Mouse (Mus musculus): Measurements from ENCODE around the gene Fam214a.
A peak's percentile ranks its signal among the peaks of the same experiment; 100 is the strongest.

The Fam214a gene

GRCm38 (mm10) chr9:75035944-75036343 is 83.3 kb downstream of the Fam214a start:
- DNase-seq: no peak

DNA sequence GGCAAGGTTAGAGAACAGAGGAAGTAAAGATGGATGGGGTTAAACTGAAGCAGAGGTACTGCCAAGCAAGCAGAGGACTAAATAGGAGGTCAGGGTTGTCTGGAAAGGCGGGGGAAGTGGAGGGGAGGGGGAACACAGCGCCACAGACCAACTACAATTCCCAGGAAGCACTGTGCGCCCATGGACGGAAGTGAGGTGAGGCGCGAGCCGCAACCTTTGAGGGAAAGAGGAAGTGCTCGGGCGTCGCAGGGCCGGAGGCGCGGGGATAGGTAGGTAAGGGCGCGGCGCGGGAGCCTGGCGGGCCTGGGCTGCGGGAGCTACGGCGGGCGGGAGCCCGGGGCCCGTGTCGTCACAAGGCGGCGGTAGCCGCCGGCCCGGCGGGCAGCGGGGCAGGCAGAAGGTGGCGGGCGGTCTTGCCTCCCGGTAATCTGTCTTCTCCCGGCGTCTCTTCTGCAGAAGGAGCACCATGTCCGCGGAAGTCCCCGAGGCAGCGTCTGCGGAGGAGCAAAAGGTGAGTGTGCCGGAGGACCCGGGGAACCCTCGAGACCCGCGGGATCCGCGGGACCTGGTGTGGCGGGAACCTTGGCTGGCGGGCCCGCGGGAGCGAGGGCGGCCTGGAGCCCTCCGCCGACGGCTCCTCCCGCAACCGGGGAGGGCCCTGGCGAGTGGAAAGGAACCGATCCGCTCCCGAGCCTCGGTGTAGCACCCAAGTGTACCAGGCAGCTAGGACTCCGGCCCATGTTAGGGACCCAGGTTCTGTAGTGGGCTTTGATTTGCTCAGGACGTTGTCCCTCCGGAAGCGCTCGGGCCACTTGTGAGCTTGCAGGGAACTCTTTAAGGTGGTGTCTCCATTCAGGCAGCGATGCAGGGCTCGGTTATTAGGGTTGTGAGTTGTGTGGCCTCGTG is 85.0 kb downstream of the Fam214a start, which contains the start of gene Arpp19:
Gene Arpp19 (plus strand): TSS at position 164 of the 906 bp plus-strand sequence.
- DNase-seq: peak; percentile 88

GRCm38 (mm10) chr9:75038357-75038688 is 85.6 kb downstream of the Fam214a start:
- no peak for DNase-seq

- no peak for DNase-seq
These were observed 87.9 kb downstream of the Fam214a start for GRCm38 (mm10) chr9:75040566-75040965.

DNA sequence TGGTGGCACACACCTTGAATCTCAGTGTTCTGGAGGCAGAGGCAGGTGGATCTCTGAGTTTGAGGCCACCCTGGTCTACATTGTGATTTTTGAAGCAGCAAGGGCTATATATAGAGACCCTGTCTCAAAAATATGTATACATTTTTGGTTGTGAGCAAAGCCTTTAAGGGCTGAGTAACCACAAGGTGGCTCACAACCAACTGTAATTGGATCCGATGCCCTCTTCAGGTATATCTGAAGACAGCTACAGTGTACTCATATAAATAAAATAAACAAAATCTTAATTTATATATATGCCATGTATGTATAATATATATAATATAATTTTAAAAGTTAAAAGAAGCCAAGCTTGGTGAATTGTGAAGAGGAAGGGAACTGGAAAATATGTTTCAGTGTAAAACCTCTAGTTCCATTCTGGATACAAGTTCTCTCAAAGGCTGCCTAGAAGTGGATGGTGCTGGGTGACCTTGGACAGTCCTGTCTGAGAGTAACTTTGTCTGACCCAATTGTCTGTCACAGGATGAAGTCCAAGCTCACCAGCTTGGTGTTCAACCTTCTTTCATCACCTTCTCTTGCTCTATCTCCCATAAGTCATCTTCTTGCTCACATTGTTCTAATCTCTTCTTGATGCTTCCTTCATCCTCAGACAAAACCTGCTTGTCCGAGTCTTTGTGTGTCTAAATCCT is 89.3 kb downstream of the Fam214a start:
- DNase-seq: no peak

GRCm38 (mm10) chr9:75043191-75043590 is 90.5 kb downstream of the Fam214a start:
- no peak for DNase-seq

DNA sequence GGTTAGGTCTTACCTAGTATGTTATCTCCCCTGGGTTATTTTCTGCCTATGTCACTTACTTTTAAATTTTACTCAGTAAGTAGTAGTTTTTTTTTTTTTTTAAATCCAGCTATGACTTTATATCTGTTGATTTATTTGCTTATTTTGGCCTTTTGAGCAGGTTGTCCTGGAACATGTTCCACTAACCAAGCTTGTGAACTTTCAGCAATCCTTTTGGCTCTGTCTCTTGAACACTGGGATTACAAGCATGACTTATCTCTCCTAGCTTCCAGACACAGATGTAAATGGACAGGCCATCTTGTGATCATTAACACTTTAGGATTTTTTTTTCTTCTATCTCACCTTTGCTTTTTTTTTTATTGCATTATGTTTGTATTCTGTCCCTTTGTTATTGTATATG is 94.4 kb downstream of the Fam214a start:
- no peak for DNase-seq

DNA sequence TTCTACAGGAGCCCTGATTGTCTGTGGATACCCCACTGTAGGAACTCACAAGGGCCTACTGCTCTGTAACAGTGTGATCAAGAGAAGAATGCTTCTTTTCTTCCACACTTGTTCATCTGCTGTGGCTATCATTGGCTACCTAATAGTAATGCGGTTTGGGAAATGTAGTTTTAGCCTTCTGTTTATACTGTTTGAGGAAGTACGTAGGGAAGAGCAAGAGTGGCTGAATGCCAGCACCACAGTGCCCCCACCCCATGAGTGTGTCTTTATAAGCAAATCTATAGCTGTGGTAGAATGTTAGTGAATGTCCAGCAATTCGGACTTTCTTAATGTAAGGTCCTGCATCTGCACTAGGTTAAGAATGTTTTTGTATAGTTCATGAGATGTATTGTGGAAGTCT is 96.4 kb downstream of the Fam214a start:
- no peak for DNase-seq

- peak; percentile 68 for DNase-seq
These were observed 97.3 kb downstream of the Fam214a start for GRCm38 (mm10) chr9:75050003-75050402.

GRCm38 (mm10) chr9:75051841-75052240 is 99.2 kb downstream of the Fam214a start:
- no peak for DNase-seq

DNA sequence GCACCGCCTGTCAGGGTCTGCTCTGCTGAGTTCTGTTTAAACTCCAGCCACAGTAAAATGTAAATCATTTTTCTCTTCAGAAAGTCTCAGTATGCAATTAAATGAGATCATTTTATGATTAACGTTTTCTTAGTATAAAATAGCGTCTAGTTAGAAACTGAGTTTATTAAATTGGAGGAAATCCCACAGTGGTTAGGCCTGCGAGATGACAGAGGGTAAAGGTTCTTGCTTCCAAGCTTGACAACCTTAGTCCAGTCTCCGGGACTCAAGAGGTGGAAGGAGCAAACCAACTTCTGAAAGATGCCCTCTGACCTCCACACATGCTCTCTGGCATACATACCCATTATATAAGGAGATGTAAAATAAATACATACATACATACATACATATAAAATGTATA is 102.4 kb downstream of the Fam214a start:
- no peak for DNase-seq

- DNase-seq: no peak
These were observed 112.1 kb downstream of the Fam214a start for GRCm38 (mm10) chr9:75064678-75065331.

- DNase-seq: no peak
These were observed 117.9 kb downstream of the Fam214a start, which contains the start of gene Myo5a for GRCm38 (mm10) chr9:75070457-75071028. Myo5a (plus strand) TSS chr9:75071015.

GRCm38 (mm10) chr9:75071029-75071705 is 118.5 kb downstream of the Fam214a start:
- peak; percentile 85 for DNase-seq

GRCm38 (mm10) chr9:75071706-75072192 is 119.1 kb downstream of the Fam214a start:
- no peak for DNase-seq

GRCm38 (mm10) chr9:75072361-75072760 is 119.7 kb downstream of the Fam214a start:
- DNase-seq: no peak

DNA sequence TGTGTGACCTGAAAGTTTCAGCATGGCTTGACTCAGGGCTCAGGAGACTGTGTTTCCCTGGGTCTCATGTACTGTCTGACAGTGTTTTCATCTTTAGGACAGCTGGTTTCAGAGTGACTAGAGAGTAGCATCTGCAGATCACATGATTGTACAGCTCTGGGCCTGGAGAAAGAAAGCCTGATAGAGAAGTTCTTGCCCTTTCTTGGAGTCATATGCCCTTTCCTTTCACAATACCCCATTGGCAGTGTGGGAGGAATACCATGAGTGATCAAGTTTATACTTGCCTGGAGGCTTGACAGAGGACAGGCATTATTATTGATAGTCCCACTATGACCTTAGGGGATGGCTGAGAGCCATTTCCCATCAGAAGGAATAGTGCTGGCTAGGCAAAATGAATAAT is 124.5 kb downstream of the Fam214a start:
- DNase-seq: no peak

Data from right cerebral cortex, postnatal 25 days (tissue).